Mouse (Mus musculus): ENCODE results near the gene Tle4. TPM values are rescaled to one million over a fixed set of nuclear protein-coding genes. Genes with fewer than 3 reads are reported as not detected.
A peak's percentile ranks its signal among the peaks of the same experiment; 100 is the strongest.

Gene Tle4
- polyA plus RNA-seq, 1 experiment from 2014 or later, result 38.8 TPM

GRCm38 (mm10) chr19:14518438-14519044, 79.3 kb downstream of the Tle4 start:
- 0 out of 2 replicates have a peak, but pooled peaks have one; percentile 30 for ATAC-seq (ENCODE audit: low FRiP score)
- H3K9me3 ChIP-seq (ENCODE audit: control insufficient read depth, low read length), result no peaks in the 10 kb centered on the region
- DNase-seq (ENCODE audit: low spot score, missing footprints), result no peak
- WGBS, result 48% methylated on average over 9 of the region's 9 CpGs
- H3K27me3 ChIP-seq (ENCODE audit: control insufficient read depth, insufficient read depth, low read length), result no peaks in the 10 kb centered on the region
- H3K9ac ChIP-seq (ENCODE audit: low read length), result no peak overlapping the region
- H3K4me2 ChIP-seq, result no peak overlapping the region
- H3K4me3 ChIP-seq (ENCODE audit: low read depth, low read length), result no peak overlapping the region
- peaks cover 6% of the 10 kb centered on the region for H3K4me1 ChIP-seq (ENCODE audit: control insufficient read depth, insufficient read depth, low read length)
- H3K27ac ChIP-seq (ENCODE audit: low read depth, low read length), result no peak overlapping the region
- no peaks in the 10 kb centered on the region for H3K36me3 ChIP-seq (ENCODE audit: control insufficient read depth, insufficient read depth, low read length)

GRCm38 (mm10) chr19:14516420-14516819, 81.4 kb downstream of the Tle4 start:
- Histone ChIP-seq H3K4me3 (ENCODE audit: low read depth, low read length) (no peak overlapping the region), H3K27ac (ENCODE audit: low read depth, low read length) (no peak overlapping the region), H3K27me3 (ENCODE audit: control insufficient read depth, insufficient read depth, low read length) (peaks cover 3% of the 10 kb centered on the region; the same call in 1 of the 2 replicates), H3K36me3 (ENCODE audit: control insufficient read depth, insufficient read depth, low read length) (no peaks in the 10 kb centered on the region), H3K4me1 (ENCODE audit: control insufficient read depth, insufficient read depth, low read length) (peaks cover 6% of the 10 kb centered on the region), H3K9ac (ENCODE audit: low read length) (no peak overlapping the region), H3K4me2 (no peak overlapping the region), H3K9me3 (ENCODE audit: control insufficient read depth, low read length) (no peaks in the 10 kb centered on the region)
- 89% methylated on average over 1 of the region's 1 CpGs for WGBS
- ATAC-seq (ENCODE audit: low FRiP score), result no peak
- no peak for DNase-seq (ENCODE audit: low spot score, missing footprints)

- no peaks in the 10 kb centered on the region for H3K9me3 ChIP-seq (ENCODE audit: control insufficient read depth, low read length)
- H3K4me3 ChIP-seq (ENCODE audit: low read depth, low read length), result no peak overlapping the region
- H3K27ac ChIP-seq (ENCODE audit: low read depth, low read length), result no peak overlapping the region
- H3K27me3 ChIP-seq (ENCODE audit: control insufficient read depth, insufficient read depth, low read length), result peaks cover 20% of the 10 kb centered on the region
- no peaks in the 10 kb centered on the region for H3K36me3 ChIP-seq (ENCODE audit: control insufficient read depth, insufficient read depth, low read length)
- peaks cover 38% of the 10 kb centered on the region for H3K4me1 ChIP-seq (ENCODE audit: control insufficient read depth, insufficient read depth, low read length)
- WGBS, result 31% methylated on average over 4 of the region's 4 CpGs
- no peak for ATAC-seq (ENCODE audit: low FRiP score)
- DNase-seq (ENCODE audit: low spot score, missing footprints), result no peak
- no peak overlapping the region for H3K9ac ChIP-seq (ENCODE audit: low read length)
- H3K4me2 ChIP-seq, result no peak overlapping the region
These were observed 89.0 kb downstream of the Tle4 start for GRCm38 (mm10) chr19:14508819-14509218.

GRCm38 (mm10) chr19:14507911-14508310, 89.9 kb downstream of the Tle4 start:
- DNase-seq (ENCODE audit: low spot score, missing footprints) (peak; percentile 92), ATAC-seq (ENCODE audit: low FRiP score) (no peak)
- Histone ChIP-seq H3K4me2 (no peak overlapping the region), H3K36me3 (ENCODE audit: control insufficient read depth, insufficient read depth, low read length) (no peaks in the 10 kb centered on the region), H3K27me3 (ENCODE audit: control insufficient read depth, insufficient read depth, low read length) (peaks cover 29% of the 10 kb centered on the region), H3K4me1 (ENCODE audit: control insufficient read depth, insufficient read depth, low read length) (peaks cover 41% of the 10 kb centered on the region), H3K27ac (ENCODE audit: low read depth, low read length) (peak overlapping the region; percentile 12; the same call in 1 of the 2 replicates), H3K9me3 (ENCODE audit: control insufficient read depth, low read length) (no peaks in the 10 kb centered on the region), H3K4me3 (ENCODE audit: low read depth, low read length) (no peak overlapping the region), H3K9ac (ENCODE audit: low read length) (no peak overlapping the region)
- WGBS, result 46% methylated on average over 2 of the region's 2 CpGs

- Histone ChIP-seq H3K4me1 (ENCODE audit: control insufficient read depth, insufficient read depth, low read length) (peaks cover 49% of the 10 kb centered on the region), H3K9me3 (ENCODE audit: control insufficient read depth, low read length) (no peaks in the 10 kb centered on the region), H3K9ac (ENCODE audit: low read length) (no peak overlapping the region), H3K4me3 (ENCODE audit: low read depth, low read length) (no peak overlapping the region), H3K27me3 (ENCODE audit: control insufficient read depth, insufficient read depth, low read length) (peaks cover 26% of the 10 kb centered on the region), H3K36me3 (ENCODE audit: control insufficient read depth, insufficient read depth, low read length) (no peaks in the 10 kb centered on the region), H3K27ac (ENCODE audit: low read depth, low read length) (no peak overlapping the region), H3K4me2 (no peak overlapping the region)
- peak; percentile 95 for DNase-seq (ENCODE audit: low spot score, missing footprints)
- ATAC-seq (ENCODE audit: low FRiP score), result peak; percentile 82
- WGBS, result 9% methylated on average over 3 of the region's 3 CpGs
These were observed 90.8 kb downstream of the Tle4 start for GRCm38 (mm10) chr19:14506875-14507670.

GRCm38 (mm10) chr19:14505885-14506548, 91.8 kb downstream of the Tle4 start:
- ATAC-seq (ENCODE audit: low FRiP score) (peak; percentile 20), DNase-seq (ENCODE audit: low spot score, missing footprints) (peak; percentile 90)
- H3K4me3 ChIP-seq (ENCODE audit: low read depth, low read length), result no peak overlapping the region
- WGBS, result 45% methylated on average over 2 of the region's 2 CpGs
- H3K27ac ChIP-seq (ENCODE audit: low read depth, low read length), result no peak overlapping the region
- H3K4me1 ChIP-seq (ENCODE audit: control insufficient read depth, insufficient read depth, low read length), result peaks cover 55% of the 10 kb centered on the region
- H3K4me2 ChIP-seq, result peak overlapping the region; percentile 19; the same call in 1 of the 2 replicates
- H3K36me3 ChIP-seq (ENCODE audit: control insufficient read depth, insufficient read depth, low read length), result no peaks in the 10 kb centered on the region
- peaks cover 29% of the 10 kb centered on the region for H3K27me3 ChIP-seq (ENCODE audit: control insufficient read depth, insufficient read depth, low read length)
- no peak overlapping the region for H3K9ac ChIP-seq (ENCODE audit: low read length)
- no peaks in the 10 kb centered on the region for H3K9me3 ChIP-seq (ENCODE audit: control insufficient read depth, low read length)

GRCm38 (mm10) chr19:14505401-14505800, 92.5 kb downstream of the Tle4 start:
- Histone ChIP-seq H3K4me3 (ENCODE audit: low read depth, low read length) (no peak overlapping the region), H3K9me3 (ENCODE audit: control insufficient read depth, low read length) (no peaks in the 10 kb centered on the region), H3K9ac (ENCODE audit: low read length) (no peak overlapping the region), H3K27ac (ENCODE audit: low read depth, low read length) (no peak overlapping the region), H3K36me3 (ENCODE audit: control insufficient read depth, insufficient read depth, low read length) (no peaks in the 10 kb centered on the region), H3K27me3 (ENCODE audit: control insufficient read depth, insufficient read depth, low read length) (peaks cover 27% of the 10 kb centered on the region), H3K4me1 (ENCODE audit: control insufficient read depth, insufficient read depth, low read length) (peaks cover 55% of the 10 kb centered on the region), H3K4me2 (peak overlapping the region; percentile 19; the same call in 1 of the 2 replicates)
- ATAC-seq (ENCODE audit: low FRiP score) (peak; percentile 57), DNase-seq (ENCODE audit: low spot score, missing footprints) (peak; percentile 91)
- 18% methylated on average over 3 of the region's 3 CpGs for WGBS

GRCm38 (mm10) chr19:14503862-14504261, 94.0 kb downstream of the Tle4 start:
- Histone ChIP-seq H3K27ac (ENCODE audit: low read depth, low read length) (no peak overlapping the region), H3K27me3 (ENCODE audit: control insufficient read depth, insufficient read depth, low read length) (peaks cover 24% of the 10 kb centered on the region), H3K4me1 (ENCODE audit: control insufficient read depth, insufficient read depth, low read length) (peaks cover 55% of the 10 kb centered on the region), H3K4me2 (no peak overlapping the region), H3K4me3 (ENCODE audit: low read depth, low read length) (no peak overlapping the region), H3K9ac (ENCODE audit: low read length) (no peak overlapping the region), H3K9me3 (ENCODE audit: control insufficient read depth, low read length) (no peaks in the 10 kb centered on the region), H3K36me3 (ENCODE audit: control insufficient read depth, insufficient read depth, low read length) (no peaks in the 10 kb centered on the region)
- ATAC-seq (ENCODE audit: low FRiP score), result no peak
- 80% methylated on average over 6 of the region's 6 CpGs for WGBS
- DNase-seq (ENCODE audit: low spot score, missing footprints), result no peak

GRCm38 (mm10) chr19:14502234-14502633, 95.6 kb downstream of the Tle4 start:
- Histone ChIP-seq H3K27me3 (ENCODE audit: control insufficient read depth, insufficient read depth, low read length) (peaks cover 26% of the 10 kb centered on the region), H3K36me3 (ENCODE audit: control insufficient read depth, insufficient read depth, low read length) (no peaks in the 10 kb centered on the region), H3K4me2 (no peak overlapping the region), H3K4me3 (ENCODE audit: low read depth, low read length) (no peak overlapping the region), H3K4me1 (ENCODE audit: control insufficient read depth, insufficient read depth, low read length) (peaks cover 43% of the 10 kb centered on the region), H3K9ac (ENCODE audit: low read length) (no peak overlapping the region), H3K27ac (ENCODE audit: low read depth, low read length) (no peak overlapping the region), H3K9me3 (ENCODE audit: control insufficient read depth, low read length) (no peaks in the 10 kb centered on the region)
- WGBS, result 8% methylated on average over 7 of the region's 7 CpGs
- DNase-seq (ENCODE audit: low spot score, missing footprints), result no peak
- ATAC-seq (ENCODE audit: low FRiP score), result peak; percentile 57

Data from midbrain, embryonic 11.5 days (tissue).